Mouse (Mus musculus): Measurements from ENCODE around the gene Nrros.
"Not testable (repeated sequence)": the region's sequence is repeated elsewhere in the genome, so short reads cannot be mapped to it uniquely, and the experiment has no call there.

Nrros gene

GRCm38 (mm10) chr16:32114968-32115695 lies 50.3 kb downstream of the Nrros start:
- peak; percentile 75 for DNase-seq (ENCODE audit: low spot score)

- no peak for DNase-seq (ENCODE audit: low spot score)
Measured at GRCm38 (mm10) chr16:32114406-32114805, 51.0 kb downstream of the Nrros start.

DNA sequence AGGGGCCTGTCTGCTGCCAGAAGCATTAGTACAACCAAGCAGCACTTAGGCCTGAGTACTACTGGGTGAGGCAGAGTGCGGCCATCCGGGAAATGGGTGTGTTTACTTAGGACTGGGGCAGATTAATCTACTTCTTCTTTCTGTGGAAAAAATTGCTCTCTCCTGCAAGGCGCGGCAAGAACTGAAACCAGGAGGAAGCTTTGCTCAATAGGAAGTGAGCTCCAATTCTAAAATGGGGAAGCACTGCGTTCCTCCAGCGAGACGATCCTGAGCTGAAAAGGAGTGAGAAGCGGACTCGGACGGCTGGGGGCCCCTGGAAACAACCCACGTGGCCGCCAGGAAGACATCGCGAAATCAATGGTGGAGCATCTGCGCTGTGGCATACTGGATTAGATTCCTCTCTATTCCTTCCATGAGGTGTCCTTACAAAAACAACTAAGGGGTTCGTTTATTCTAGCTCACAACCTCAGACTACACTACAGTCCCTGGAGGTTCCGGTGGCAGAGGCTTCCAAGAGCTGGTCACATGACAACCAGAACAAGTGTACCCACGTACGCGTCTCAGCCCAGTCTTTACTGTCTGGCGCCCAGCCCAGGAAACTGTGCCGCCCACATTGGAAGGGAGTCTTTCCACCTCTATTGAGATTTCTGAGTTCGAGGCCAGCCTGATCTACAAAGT lies 51.7 kb downstream of the Nrros start:
- DNase-seq (ENCODE audit: low spot score): peak; percentile 44

DNA sequence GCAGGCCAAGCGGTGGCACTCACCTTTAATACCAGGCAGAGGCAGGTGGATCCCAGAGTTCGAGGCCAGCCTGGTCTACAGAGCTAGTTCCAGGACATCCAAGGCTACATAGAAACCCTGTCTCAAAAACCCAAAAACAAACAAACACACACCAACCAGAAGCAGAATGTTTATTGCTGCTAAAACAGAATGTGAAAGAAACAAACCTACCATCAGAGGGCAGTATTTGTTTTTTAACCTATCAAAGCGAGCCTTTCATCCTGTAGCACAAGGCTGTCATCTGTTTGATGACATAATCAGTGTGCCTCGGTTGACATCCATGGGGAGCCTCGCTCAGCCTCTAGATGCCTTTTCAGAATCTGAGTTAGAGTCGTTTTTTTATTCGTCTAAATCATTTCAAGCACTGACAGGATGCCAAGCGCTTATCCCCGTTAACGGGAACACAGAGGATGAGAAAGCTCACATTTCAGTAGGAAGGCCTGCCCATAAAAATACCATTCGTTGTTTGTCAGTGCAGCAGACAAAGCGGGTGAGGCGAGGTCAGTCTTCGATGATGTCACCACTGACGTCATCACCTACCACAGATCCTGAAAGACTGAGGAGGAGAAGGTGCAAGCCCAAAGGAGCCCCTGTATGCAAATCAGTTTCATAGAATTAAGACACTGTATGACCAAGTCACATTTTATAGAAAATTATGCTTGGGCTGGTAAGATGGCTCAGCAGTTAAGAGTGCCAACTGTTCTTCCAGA lies 54.3 kb downstream of the Nrros start:
- no peak for DNase-seq (ENCODE audit: low spot score)

- DNase-seq (ENCODE audit: low spot score): no peak
Measured at GRCm38 (mm10) chr16:32108578-32108977, 56.8 kb downstream of the Nrros start.

DNA sequence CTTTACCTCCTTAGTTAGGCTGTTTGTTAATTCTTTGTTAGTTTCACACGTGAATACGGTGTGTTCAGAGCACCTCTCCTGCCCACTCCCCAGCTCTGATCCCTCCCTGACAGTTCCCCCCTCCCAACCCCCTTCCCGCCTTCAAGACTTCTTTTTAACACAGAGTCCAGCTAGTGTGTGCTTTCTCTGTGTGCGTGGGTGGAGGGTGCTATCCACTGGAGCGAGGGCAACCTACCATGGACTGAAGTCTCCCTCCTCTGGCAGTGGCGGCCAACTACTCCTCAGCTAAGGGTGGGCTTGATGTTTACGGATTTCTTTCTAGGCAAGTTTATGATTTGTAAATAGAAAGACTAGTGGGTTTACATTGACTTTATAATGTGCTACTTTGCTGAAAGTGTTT lies 57.2 kb downstream of the Nrros start:
- DNase-seq (ENCODE audit: low spot score): no peak

- no peak for DNase-seq (ENCODE audit: low spot score)
Measured at GRCm38 (mm10) chr16:32107342-32108045, 57.9 kb downstream of the Nrros start.

DNA sequence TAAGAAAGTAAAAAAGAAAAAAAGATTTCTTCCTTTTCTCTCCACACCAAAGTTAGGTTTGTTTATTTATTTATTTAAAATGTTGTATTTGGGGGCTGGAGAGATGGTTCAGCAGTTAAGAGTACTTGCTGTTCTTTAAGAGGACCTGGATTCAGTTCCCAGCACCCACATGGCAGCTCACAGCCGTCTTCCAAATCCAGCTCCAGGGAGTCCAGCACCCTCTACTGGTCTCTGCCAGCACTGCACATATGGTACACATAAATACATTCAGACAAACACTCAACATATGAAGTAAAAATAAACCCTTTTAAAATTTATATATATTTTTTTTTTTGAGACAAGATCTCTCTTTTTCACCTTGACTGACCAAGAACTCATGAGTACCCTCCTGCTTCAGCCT lies 59.7 kb downstream of the Nrros start:
- DNase-seq (ENCODE audit: low spot score): no peak

GRCm38 (mm10) chr16:32102295-32102694 lies 63.1 kb downstream of the Nrros start:
- no peak for DNase-seq (ENCODE audit: low spot score)

DNA sequence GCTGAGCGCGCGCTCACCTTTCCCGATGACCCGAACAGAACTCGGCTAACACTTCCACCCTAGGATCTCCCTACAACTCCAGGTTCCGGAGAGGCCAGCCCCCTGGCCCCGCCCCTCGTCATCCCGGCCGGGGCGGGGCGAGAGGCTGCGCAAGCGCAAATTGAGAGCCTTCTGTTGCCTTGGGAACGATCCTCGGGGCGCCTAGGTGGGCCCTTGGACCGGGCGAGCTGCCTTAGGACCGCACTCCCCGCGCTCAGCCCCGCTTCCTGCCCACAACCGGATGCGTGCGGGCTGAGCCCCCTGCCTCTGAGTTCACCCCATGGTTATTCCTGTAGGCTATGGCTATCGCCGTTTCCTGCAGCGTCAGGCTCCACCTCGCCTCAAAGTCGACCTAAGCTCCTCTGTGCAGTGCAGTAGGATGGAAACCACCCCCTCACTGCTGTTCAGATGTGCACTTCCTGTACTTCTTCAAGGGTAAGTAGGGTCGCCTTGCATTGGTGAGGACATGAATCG lies 65.7 kb downstream of the Nrros start, which contains the start of the genes Pigx and Cep19:
Gene Pigx (minus strand): TSS at position 103 of the 513 bp plus-strand sequence.
Gene Cep19 (plus strand): TSS at position 163 of the 513 bp plus-strand sequence.
- peak; percentile 70 for DNase-seq (ENCODE audit: low spot score)

- DNase-seq (ENCODE audit: low spot score): no peak
Measured at GRCm38 (mm10) chr16:32098897-32099637, 66.3 kb downstream of the Nrros start.

DNA sequence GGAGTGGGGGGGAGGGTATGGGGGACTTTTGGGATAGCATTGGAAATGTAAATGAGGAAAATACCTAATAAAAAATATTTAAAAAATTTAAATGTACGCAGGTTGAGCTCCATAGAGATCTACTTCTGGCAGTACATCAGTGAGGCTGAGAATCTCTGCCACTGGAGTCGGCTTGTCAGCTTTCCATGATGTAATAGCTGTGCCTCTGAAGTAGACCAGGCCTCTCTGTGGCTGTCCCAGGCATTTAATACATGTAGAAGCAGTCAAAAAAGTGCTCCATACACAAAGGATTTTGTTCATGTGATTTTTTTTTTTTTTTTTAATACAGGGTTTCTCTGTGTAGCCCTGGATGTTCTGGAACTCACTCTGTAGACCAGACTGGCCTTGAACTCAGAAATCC lies 67.6 kb downstream of the Nrros start:
- DNase-seq (ENCODE audit: low spot score): not testable (repeated sequence)
